Mouse (Mus musculus): ENCODE measurements around the gene Cc2d1b.

GRCm38 (mm10) chr4:108595785-108596184 lies 24.0 kb upstream of the Cc2d1b start:
- TF ChIP-seq CTCF (IDR thresholded peaks at IDR 0.05; ENCODE audit: insufficient read depth, low read depth, low read length) (no peak), POLR2A (IDR thresholded peaks at IDR 0.05; ENCODE audit: insufficient read depth, low read depth, low read length) (no peak)

All from olfactory bulb, adult 2 months (tissue).